Mouse (Mus musculus): ENCODE measurements around the gene Snx25.
"Not testable (repeated sequence)": the region's sequence is repeated elsewhere in the genome, so short reads cannot be mapped to it uniquely, and the experiment has no call there.

- not testable (repeated sequence) for TF ChIP-seq CTCF (IDR thresholded peaks at IDR 0.05; ENCODE audit: low read depth, low read length); POLR2A (IDR thresholded peaks at IDR 0.05; ENCODE audit: borderline replicate concordance, low read depth, low read length)
These were observed 16.4 kb downstream of the Snx25 start for GRCm38 (mm10) chr8:46135546-46135945.
